Mouse (Mus musculus) limb, embryonic 15.5 days (tissue): ENCODE results near the gene Scn2a. TPM values are rescaled to one million over a fixed set of nuclear protein-coding genes. Genes with fewer than 3 reads are reported as not detected.
A peak's percentile ranks its signal among the peaks of the same experiment; 100 is the strongest.

Experiments used
- ATAC-seq: fragments of 200-750 bp; cut with Nextera tagmentation; 2 replicates; pipeline ENCODE4 v1.8.0; 2017; ENCODE audit warnings: low read depth, moderate TSS enrichment; ENCODE audit not compliant: insufficient number of reproducible peaks, low FRiP score, low TSS enrichment
- H3K27ac ChIP-seq: fragments of 300-500 bp; sonication (generic); 2 replicates; pipeline ENCODE4 v1.5.1; 2015; ENCODE audit warnings: moderate library complexity, mild to moderate bottlenecking, inconsistent platforms
- H3K27me3 ChIP-seq: fragments of 300-500 bp; sonication (generic); 2 replicates; pipeline ENCODE4 v1.6.1; 2015; ENCODE audit warnings: inconsistent platforms
- H3K36me3 ChIP-seq: fragments of 300-500 bp; sonication (generic); 2 replicates; pipeline ENCODE4 v1.6.1; 2015; ENCODE audit warnings: inconsistent platforms
- H3K4me1 ChIP-seq: fragments of 300-500 bp; sonication (generic); 2 replicates; pipeline ENCODE4 v1.6.1; 2015; ENCODE audit warnings: inconsistent platforms
- H3K4me2 ChIP-seq: fragments of 300-500 bp; sonication (generic); 2 replicates; pipeline ENCODE4 v1.6.1; 2015; ENCODE audit warnings: mild to moderate bottlenecking, inconsistent platforms
- H3K4me3 ChIP-seq: fragments of 300-500 bp; sonication (generic); 2 replicates; pipeline ENCODE4 v1.5.1; 2015; ENCODE audit warnings: mild to moderate bottlenecking, inconsistent platforms
- H3K9ac ChIP-seq: fragments of 300-500 bp; sonication (generic); 2 replicates; pipeline ENCODE4 v1.6.1; 2015; ENCODE audit warnings: inconsistent platforms
- H3K9me3 ChIP-seq: fragments of 300-500 bp; sonication (generic); 2 replicates; pipeline ENCODE4 v1.6.1; 2016; ENCODE audit warnings: inconsistent platforms
- WGBS: fragments of 180-500 bp; shearing (Covaris S2); methylation state at CpG from one replicate; pipeline ENCODE4 v1.1.7; 2015; 5-methylcytosine and 5-hydroxymethylcytosine counted together
- polyA plus RNA-seq: library from polyadenylated mRNA; unstranded; fragments of >200 nt; fragmentation: Nextera tagmentation; extraction: Ambion mirVana; gene quantifications from 2 replicates; pipeline ENCODE4 v1.2.1, GENCODE M21; 2015

Gene Scn2a
- polyA plus RNA-seq, 1 experiment from 2014 or later: 3.4 TPM

GRCm38 (mm10) chr2:65667590-65668436 is 47.2 kb downstream of the Scn2a start:
- H3K27me3 ChIP-seq: no peaks in the 10 kb centered on the region
- H3K4me1 ChIP-seq: peaks cover 5% of the 10 kb centered on the region; the same call in 1 of the 2 replicates
- 50% methylated on average over 18 of the region's 18 CpGs for WGBS
- no peaks in the 10 kb centered on the region for H3K36me3 ChIP-seq
- H3K9me3 ChIP-seq: no peaks in the 10 kb centered on the region
- no peak for ATAC-seq
- H3K4me2 ChIP-seq: peak overlapping the region; percentile 56
- H3K27ac ChIP-seq: no peak overlapping the region
- peak overlapping the region; percentile 40 for H3K4me3 ChIP-seq
- no peak overlapping the region for H3K9ac ChIP-seq

GRCm38 (mm10) chr2:65668437-65669135 is 48.0 kb downstream of the Scn2a start:
- peak overlapping the region; percentile 40 for H3K4me3 ChIP-seq
- H3K36me3 ChIP-seq: no peaks in the 10 kb centered on the region
- no peak overlapping the region for H3K9ac ChIP-seq
- no peaks in the 10 kb centered on the region for H3K27me3 ChIP-seq
- peak overlapping the region; percentile 56 for H3K4me2 ChIP-seq
- 14% methylated on average over 12 of the region's 12 CpGs for WGBS
- H3K27ac ChIP-seq: peak overlapping the region; percentile 50
- H3K9me3 ChIP-seq: no peaks in the 10 kb centered on the region
- peak; percentile 83 for ATAC-seq
- H3K4me1 ChIP-seq: peaks cover 5% of the 10 kb centered on the region; the same call in 1 of the 2 replicates

GRCm38 (mm10) chr2:65669561-65669960 is 49.0 kb downstream of the Scn2a start:
- Histone ChIP-seq H3K36me3 (no peaks in the 10 kb centered on the region), H3K27me3 (no peaks in the 10 kb centered on the region), H3K4me3 (no peak overlapping the region), H3K4me1 (peaks cover 5% of the 10 kb centered on the region; the same call in 1 of the 2 replicates), H3K9me3 (no peaks in the 10 kb centered on the region), H3K27ac (no peak overlapping the region), H3K4me2 (no peak overlapping the region), H3K9ac (no peak overlapping the region)
- ATAC-seq: no peak
- WGBS: 60% methylated on average over 8 of the region's 8 CpGs

- Histone ChIP-seq H3K4me3 (no peak overlapping the region), H3K9me3 (no peaks in the 10 kb centered on the region), H3K27ac (no peak overlapping the region), H3K9ac (no peak overlapping the region), H3K27me3 (no peaks in the 10 kb centered on the region), H3K4me2 (no peak overlapping the region), H3K36me3 (no peaks in the 10 kb centered on the region), H3K4me1 (peaks cover 5% of the 10 kb centered on the region; the same call in 1 of the 2 replicates)
- 61% methylated on average over 12 of the region's 12 CpGs for WGBS
- ATAC-seq: no peak
These were observed 49.7 kb downstream of the Scn2a start for GRCm38 (mm10) chr2:65670153-65670817.

DNA sequence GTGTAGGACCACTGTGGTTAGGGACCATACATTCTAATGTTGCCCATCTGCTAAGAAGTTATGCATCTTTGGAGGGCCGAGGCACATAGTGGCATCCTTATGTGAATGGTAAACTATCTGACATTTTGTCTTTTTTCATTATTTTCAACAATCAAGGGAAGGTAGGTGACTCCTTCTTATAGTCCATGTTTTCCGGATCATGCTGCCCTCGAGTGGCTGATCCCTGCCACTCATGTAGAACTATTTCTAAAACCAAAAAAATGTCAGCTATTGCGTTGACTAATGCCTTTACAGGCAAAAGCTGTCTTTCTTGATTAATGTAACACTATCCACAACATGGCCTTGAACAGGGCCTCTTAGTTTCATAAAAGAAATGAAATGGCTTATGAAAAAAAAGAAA is 59.0 kb downstream of the Scn2a start:
- WGBS: 73% methylated on average over 4 of the region's 4 CpGs

GRCm38 (mm10) chr2:65685151-65685550 is 64.6 kb downstream of the Scn2a start:
- Histone ChIP-seq H3K4me1 (no peaks in the 10 kb centered on the region), H3K27ac (no peak overlapping the region), H3K36me3 (no peaks in the 10 kb centered on the region), H3K4me3 (no peak overlapping the region), H3K9ac (no peak overlapping the region), H3K27me3 (no peaks in the 10 kb centered on the region), H3K4me2 (no peak overlapping the region), H3K9me3 (no peaks in the 10 kb centered on the region)
- ATAC-seq: no peak
- WGBS: 48% methylated on average over 3 of the region's 3 CpGs

More for the DNA sequence above, 59.0 kb downstream of the Scn2a start:
- H3K27me3 ChIP-seq: no peaks in the 10 kb centered on the region
- H3K27ac ChIP-seq: no peak overlapping the region
- H3K4me1 ChIP-seq: no peaks in the 10 kb centered on the region
- H3K9me3 ChIP-seq: no peaks in the 10 kb centered on the region
- no peak overlapping the region for H3K9ac ChIP-seq
- no peak for ATAC-seq
- no peak overlapping the region for H3K4me3 ChIP-seq
- no peak overlapping the region for H3K4me2 ChIP-seq
- H3K36me3 ChIP-seq: no peaks in the 10 kb centered on the region

- H3K36me3 ChIP-seq: no peaks in the 10 kb centered on the region
- no peaks in the 10 kb centered on the region for H3K4me1 ChIP-seq
- H3K9ac ChIP-seq: no peak overlapping the region
- no peaks in the 10 kb centered on the region for H3K27me3 ChIP-seq
- ATAC-seq: no peak
- no peak overlapping the region for H3K4me2 ChIP-seq
- H3K4me3 ChIP-seq: no peak overlapping the region
- no peak overlapping the region for H3K27ac ChIP-seq
- WGBS: 63% methylated on average over 6 of the region's 6 CpGs
- H3K9me3 ChIP-seq: no peaks in the 10 kb centered on the region
These were observed 70.0 kb downstream of the Scn2a start for GRCm38 (mm10) chr2:65690456-65691184.

GRCm38 (mm10) chr2:65694485-65694884 is 73.9 kb downstream of the Scn2a start:
- no peak for ATAC-seq
- Histone ChIP-seq H3K27me3 (no peaks in the 10 kb centered on the region), H3K4me1 (no peaks in the 10 kb centered on the region), H3K27ac (no peak overlapping the region), H3K4me2 (no peak overlapping the region), H3K36me3 (no peaks in the 10 kb centered on the region), H3K9ac (no peak overlapping the region), H3K4me3 (no peak overlapping the region), H3K9me3 (no peaks in the 10 kb centered on the region)
- 67% methylated on average over 3 of the region's 3 CpGs for WGBS

DNA sequence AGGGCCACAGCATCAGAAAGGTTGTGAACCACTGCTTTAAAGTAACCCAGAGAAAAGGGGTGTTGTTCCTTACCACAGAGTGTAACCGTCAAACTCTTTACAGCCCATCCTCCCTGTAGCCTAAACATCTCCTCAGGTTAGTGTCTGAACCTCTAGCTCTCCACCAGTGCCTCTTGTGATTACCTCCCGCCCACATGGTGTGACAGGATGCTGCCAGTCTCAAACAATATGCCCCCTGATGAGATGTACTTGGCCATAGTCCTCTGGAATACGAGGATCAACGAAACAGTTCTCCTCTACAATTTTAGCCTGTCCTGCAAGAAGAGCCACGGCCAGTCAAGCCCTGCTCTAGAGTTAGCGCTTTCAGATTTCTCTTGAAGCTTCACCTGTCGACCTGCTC is 74.5 kb downstream of the Scn2a start:
- no peak overlapping the region for H3K9ac ChIP-seq
- no peaks in the 10 kb centered on the region for H3K9me3 ChIP-seq
- no peak overlapping the region for H3K27ac ChIP-seq
- WGBS: 74% methylated on average over 7 of the region's 7 CpGs
- H3K4me1 ChIP-seq: no peaks in the 10 kb centered on the region
- no peaks in the 10 kb centered on the region for H3K27me3 ChIP-seq
- no peaks in the 10 kb centered on the region for H3K36me3 ChIP-seq
- no peak overlapping the region for H3K4me2 ChIP-seq
- ATAC-seq: no peak
- no peak overlapping the region for H3K4me3 ChIP-seq

DNA sequence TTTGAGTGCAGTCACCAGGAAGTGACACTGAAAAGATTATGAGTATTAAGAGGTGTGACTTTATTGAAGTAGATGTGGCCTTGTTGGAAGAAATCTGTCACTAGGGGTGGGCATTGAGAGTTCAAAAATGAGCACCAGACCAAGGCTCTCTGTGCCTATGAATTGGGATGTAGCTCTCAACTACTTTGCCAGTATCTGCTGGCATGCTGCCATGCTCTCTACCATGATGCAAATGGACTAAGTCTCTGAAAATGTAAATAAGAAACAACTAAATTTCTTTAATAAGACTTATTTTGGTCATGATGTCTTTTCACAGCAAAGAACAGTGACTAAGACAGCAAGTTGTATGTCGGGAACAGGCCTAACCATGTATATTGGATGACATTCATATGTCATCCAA is 79.7 kb downstream of the Scn2a start:
- Histone ChIP-seq H3K4me2 (no peak overlapping the region), H3K36me3 (no peaks in the 10 kb centered on the region), H3K9ac (no peak overlapping the region), H3K4me1 (no peaks in the 10 kb centered on the region), H3K27ac (no peak overlapping the region), H3K9me3 (no peaks in the 10 kb centered on the region), H3K27me3 (no peaks in the 10 kb centered on the region), H3K4me3 (no peak overlapping the region)
- WGBS: 95% methylated on average over 1 of the region's 1 CpGs
- ATAC-seq: no peak

- ATAC-seq: no peak
- no peaks in the 10 kb centered on the region for H3K36me3 ChIP-seq
- H3K4me1 ChIP-seq: no peaks in the 10 kb centered on the region
- no peak overlapping the region for H3K9ac ChIP-seq
- no peaks in the 10 kb centered on the region for H3K27me3 ChIP-seq
- WGBS: 88% methylated on average over 3 of the region's 3 CpGs
- H3K4me3 ChIP-seq: no peak overlapping the region
- no peak overlapping the region for H3K4me2 ChIP-seq
- no peaks in the 10 kb centered on the region for H3K9me3 ChIP-seq
- H3K27ac ChIP-seq: no peak overlapping the region
These were observed 80.6 kb downstream of the Scn2a start for GRCm38 (mm10) chr2:65701175-65701574.
